Comparison of ENCODE assay signal across 10 mouse cellular contexts in genomic region chr4:141602523-141603223, GRCm38 (mm10). TPM values are rescaled to one million over a fixed set of nuclear protein-coding genes. Genes with fewer than 3 reads are reported as not detected.
DNase-seq lines count a peak whose midpoint lies in the region; ATAC-seq lines count a peak whose summit lies in the region.
"Had no signal": no experiment of that assay in that cellular context is flagged by ENCODE, and none has a peak within 500 bp of the region (broad histone marks: within the 10 kb centered on the region; RNA-seq: fewer than 3 reads in every experiment).

No protein-coding gene starts in this region.

- WGBS in intestine, embryonic 15.5 days: 69% methylated on average over 11 of the region's 11 CpGs
- 69% methylated on average over 11 of the region's 11 CpGs for WGBS in intestine, embryonic 16.5 days
- WGBS in heart, embryonic 10.5 days: 58% methylated on average over 11 of the region's 11 CpGs
- WGBS in midbrain, embryonic 16.5 days: 86% methylated on average over 11 of the region's 11 CpGs

- H3K27ac ChIP-seq in intestine, embryonic 15.5 days: peak overlapping the region; percentile 22; the same call in 1 of the 2 replicates
- H3K27ac ChIP-seq in intestine, embryonic 16.5 days (ENCODE audit: low read length): no peak overlapping the region
- H3K27ac ChIP-seq in heart, embryonic 10.5 days: peak overlapping the region; percentile 91; the same call in 1 of the 2 replicates
- H3K27ac ChIP-seq in midbrain, embryonic 16.5 days (ENCODE audit: low read length): no peak overlapping the region
- H3K27ac ChIP-seq: limb, embryonic 10.5 days had no signal

- DNase-seq in ES-CJ7 (ENCODE audit: low read depth, low spot score): peak; percentile 80
- no peak for DNase-seq in heart, embryonic 10.5 days (ENCODE audit: low spot score)
- DNase-seq in kidney, postnatal 10 days: peak; percentile 62
- no peak for DNase-seq in frontal cortex, postnatal 10 days (ENCODE audit: low spot score in 2 of 2)
- DNase-seq in Muller cell, postnatal 12 days (ENCODE audit: inconsistent ontology term): no peak

- no peak overlapping the region for H3K9ac ChIP-seq in intestine, embryonic 15.5 days
- H3K9ac ChIP-seq in intestine, embryonic 16.5 days (ENCODE audit: low read depth, low read length): no peak overlapping the region
- no peak overlapping the region for H3K9ac ChIP-seq in midbrain, embryonic 16.5 days (ENCODE audit: low read depth, low read length)

- no peak for ATAC-seq in intestine, embryonic 15.5 days
- ATAC-seq in intestine, embryonic 16.5 days: no peak
- ATAC-seq in midbrain, embryonic 16.5 days: no peak
- ATAC-seq: forebrain, embryonic 16.5 days had no signal

- H3K4me3 ChIP-seq in intestine, embryonic 15.5 days (replicated peaks): no peak overlapping the region
- no peak overlapping the region for H3K4me3 ChIP-seq in intestine, embryonic 16.5 days (ENCODE audit: low read length)
- no peak overlapping the region for H3K4me3 ChIP-seq in heart, embryonic 10.5 days
- H3K4me3 ChIP-seq in midbrain, embryonic 16.5 days (ENCODE audit: low read depth, low read length): no peak overlapping the region
- H3K4me3 ChIP-seq: limb, embryonic 10.5 days had no signal

- no peaks in the 10 kb centered on the region for H3K27me3 ChIP-seq in intestine, embryonic 15.5 days (replicated peaks)
- no peaks in the 10 kb centered on the region for H3K27me3 ChIP-seq in intestine, embryonic 16.5 days (replicated peaks; ENCODE audit: control insufficient read depth, insufficient read depth, low read length)
- H3K27me3 ChIP-seq in heart, embryonic 10.5 days (ENCODE audit: insufficient read depth, poor library complexity, severe bottlenecking): peaks cover 7% of the 10 kb centered on the region; the same call in 1 of the 2 replicates
- no peaks in the 10 kb centered on the region for H3K27me3 ChIP-seq in midbrain, embryonic 16.5 days (ENCODE audit: control insufficient read depth, insufficient read depth, low read depth, low read length)

- H3K4me1 ChIP-seq in intestine, embryonic 15.5 days (replicated peaks): peaks cover 41% of the 10 kb centered on the region
- peaks cover 31% of the 10 kb centered on the region for H3K4me1 ChIP-seq in intestine, embryonic 16.5 days (ENCODE audit: control insufficient read depth, insufficient read depth, low read length)
- H3K4me1 ChIP-seq in heart, embryonic 10.5 days: peaks cover 69% of the 10 kb centered on the region
- H3K4me1 ChIP-seq in midbrain, embryonic 16.5 days (ENCODE audit: control insufficient read depth, insufficient read depth, low read length): peaks cover 10% of the 10 kb centered on the region

- no peaks in the 10 kb centered on the region for H3K9me3 ChIP-seq in intestine, embryonic 15.5 days
- H3K9me3 ChIP-seq in intestine, embryonic 16.5 days (ENCODE audit: control insufficient read depth, low read length): no peaks in the 10 kb centered on the region
- no peaks in the 10 kb centered on the region for H3K9me3 ChIP-seq in heart, embryonic 10.5 days
- H3K9me3 ChIP-seq in midbrain, embryonic 16.5 days (replicated peaks; ENCODE audit: control insufficient read depth, low read length, poor library complexity, severe bottlenecking): no peaks in the 10 kb centered on the region
- H3K9me3 ChIP-seq: limb, embryonic 10.5 days had no signal

- H3K4me2 ChIP-seq in intestine, embryonic 15.5 days (replicated peaks): no peak overlapping the region
- H3K4me2 ChIP-seq in intestine, embryonic 16.5 days (ENCODE audit: low read depth, low read length): no peak overlapping the region
- no peak overlapping the region for H3K4me2 ChIP-seq in midbrain, embryonic 16.5 days (ENCODE audit: low read length)

- H3K36me3 ChIP-seq in intestine, embryonic 15.5 days: no peaks in the 10 kb centered on the region
- no peaks in the 10 kb centered on the region for H3K36me3 ChIP-seq in intestine, embryonic 16.5 days (ENCODE audit: control insufficient read depth, insufficient read depth, low read length)
- H3K36me3 ChIP-seq in heart, embryonic 10.5 days: no peaks in the 10 kb centered on the region
- no peaks in the 10 kb centered on the region for H3K36me3 ChIP-seq in midbrain, embryonic 16.5 days (ENCODE audit: control insufficient read depth, insufficient read depth, low read length)
- H3K36me3 ChIP-seq: limb, embryonic 10.5 days had no signal

RNA-seq across cellular contexts. Expression of gene Fblim1, which starts 3.2 kb away (rescaled TPM):
- polyA plus RNA-seq in intestine, embryonic 15.5 days (2015; fragmentation: Nextera tagmentation; extraction: Ambion mirVana): 63.9 and 68.9 TPM in 2 replicates
- 63.8 and 66.2 TPM in 2 replicates for polyA plus RNA-seq in intestine, embryonic 16.5 days (2015; fragmentation: Nextera tagmentation; extraction: Ambion mirVana)
- polyA plus RNA-seq in heart, embryonic 10.5 days (2016; fragmentation: Nextera tagmentation; extraction: Ambion mirVana): 61.9 and 62.7 TPM in 2 replicates
- 35.6 and 37.8 TPM in 2 replicates for polyA plus RNA-seq in midbrain, embryonic 16.5 days (2015; fragmentation: Nextera tagmentation; extraction: Ambion mirVana)

RNA-seq across cellular contexts. Expression of gene Tmem82, which starts 15.8 kb away (rescaled TPM):
- polyA plus RNA-seq in intestine, embryonic 15.5 days (2015; fragmentation: Nextera tagmentation; extraction: Ambion mirVana): 18.5 and 21.0 TPM in 2 replicates
- 31.7 and 36.4 TPM in 2 replicates for polyA plus RNA-seq in intestine, embryonic 16.5 days (2015; fragmentation: Nextera tagmentation; extraction: Ambion mirVana)
- 0.96 and 2.4 TPM in 2 replicates for polyA plus RNA-seq in heart, embryonic 10.5 days (2016; fragmentation: Nextera tagmentation; extraction: Ambion mirVana)
- 0.14 and 0.43 TPM in 2 replicates for polyA plus RNA-seq in midbrain, embryonic 16.5 days (2015; fragmentation: Nextera tagmentation; extraction: Ambion mirVana)

RNA-seq across cellular contexts. Expression of gene Slc25a34, which starts 20.9 kb away (rescaled TPM):
- 3.3 and 4.3 TPM in 2 replicates for polyA plus RNA-seq in intestine, embryonic 15.5 days (2015; fragmentation: Nextera tagmentation; extraction: Ambion mirVana)
- 7.4 and 10.5 TPM in 2 replicates for polyA plus RNA-seq in intestine, embryonic 16.5 days (2015; fragmentation: Nextera tagmentation; extraction: Ambion mirVana)
- 0.20 and 0.34 TPM in 2 replicates for polyA plus RNA-seq in heart, embryonic 10.5 days (2016; fragmentation: Nextera tagmentation; extraction: Ambion mirVana)
- polyA plus RNA-seq in midbrain, embryonic 16.5 days (2015; fragmentation: Nextera tagmentation; extraction: Ambion mirVana): 0.27 and 0.45 TPM in 2 replicates

Comparison
In these comparisons a context has a peak if more than half of its experiments do, and no peak if none do; other contexts are left out.
1. H3K27ac ChIP-seq: peak in intestine, embryonic 15.5 days (single experiment) and heart, embryonic 10.5 days (single experiment); none in intestine, embryonic 16.5 days (single experiment) and midbrain, embryonic 16.5 days (single experiment).
2. DNase-seq: peak in ES-CJ7 (single experiment) and kidney, postnatal 10 days (single experiment); none in heart, embryonic 10.5 days (single experiment), frontal cortex, postnatal 10 days (0 of 2) and Muller cell, postnatal 12 days (single experiment).